Mouse (Mus musculus) midbrain, embryonic 16.5 days (tissue): ENCODE measurements at regions not wholly inside any gene's neighbourhood (a gene's known extent, or its start where the extent isn't known, plus 50 kb on each side); places are given as distances from the start of the nearest gene placed in this dataset.

Source experiments
- ATAC-seq: fragments of 200-750 bp; cut with Nextera tagmentation; 2 replicates; pipeline ENCODE4 v1.8.0; 2017; ENCODE audit warnings: moderate TSS enrichment
- H3K27ac ChIP-seq: fragments of 300-500 bp; sonication (generic); 2 replicates; pipeline ENCODE4 v1.5.1; 2014; ENCODE audit warnings: mild to moderate bottlenecking, low read length, mixed read lengths
- H3K27me3 ChIP-seq: fragments of 300-500 bp; sonication (generic); 2 replicates; pipeline ENCODE4 v1.6.1; 2014; ENCODE audit warnings: low read depth, low read length, mixed read lengths; ENCODE audit not compliant: control insufficient read depth, insufficient read depth
- H3K36me3 ChIP-seq: fragments of 300-500 bp; sonication (generic); 2 replicates; pipeline ENCODE4 v1.6.1; 2014; ENCODE audit warnings: mild to moderate bottlenecking, low read length, moderate library complexity, mixed read lengths; ENCODE audit not compliant: control insufficient read depth, insufficient read depth
- H3K4me1 ChIP-seq: fragments of 300-500 bp; sonication (generic); 2 replicates; pipeline ENCODE4 v1.6.1; 2014; ENCODE audit warnings: mild to moderate bottlenecking, low read length, mixed read lengths; ENCODE audit not compliant: control insufficient read depth, insufficient read depth
- H3K4me2 ChIP-seq: fragments of 300-500 bp; sonication (generic); 2 replicates; pipeline ENCODE4 v1.6.1; 2014; ENCODE audit warnings: mild to moderate bottlenecking, low read length, mixed read lengths
- H3K4me3 ChIP-seq: fragments of 300-500 bp; sonication (generic); 2 replicates; pipeline ENCODE4 v1.5.1; 2014; ENCODE audit warnings: low read depth, mild to moderate bottlenecking, low read length, moderate library complexity, mixed read lengths
- H3K9ac ChIP-seq: fragments of 300-500 bp; sonication (generic); 2 replicates; pipeline ENCODE4 v1.6.1; 2014; ENCODE audit warnings: low read depth, low read length, mixed read lengths
- H3K9me3 ChIP-seq: fragments of 300-500 bp; sonication (generic); replicated peaks from 2 replicates; pipeline ENCODE4 v1.6.1; 2014; ENCODE audit warnings: mild to moderate bottlenecking, low read length, mixed read lengths; ENCODE audit not compliant: control insufficient read depth, poor library complexity, severe bottlenecking
- WGBS: fragments of 180-500 bp; shearing (Covaris S2); extraction: QIAGEN DNeasy Blood & Tissue Kit; methylation state at CpG from one replicate; pipeline ENCODE4 v1.1.7; 2014; 5-methylcytosine and 5-hydroxymethylcytosine counted together

DNA sequence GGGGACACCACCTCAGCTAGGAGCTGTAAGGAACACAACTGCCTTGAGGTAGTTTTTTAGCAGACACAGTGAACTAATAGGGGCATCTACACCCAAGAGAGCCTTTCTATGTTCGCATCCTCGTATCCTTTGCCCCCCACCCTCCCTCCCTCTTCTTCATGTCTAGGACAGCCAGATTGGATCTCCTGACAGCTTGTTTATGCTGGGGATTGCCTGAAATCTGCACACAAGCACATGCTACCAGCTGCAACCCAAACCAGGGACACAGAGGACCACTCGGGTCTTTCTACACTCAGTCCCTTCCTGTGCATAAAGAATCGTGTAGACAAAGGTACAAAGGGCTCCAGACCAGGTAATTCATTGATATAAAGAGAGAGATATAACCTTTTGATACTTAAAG is 159.3 kb downstream of the Gipc2 start:
- no peaks in the 10 kb centered on the region for H3K36me3 ChIP-seq
- H3K4me1 ChIP-seq: no peaks in the 10 kb centered on the region
- H3K9ac ChIP-seq: no peak overlapping the region
- WGBS: 87% methylated on average over 4 of the region's 4 CpGs
- no peak overlapping the region for H3K27ac ChIP-seq
- no peaks in the 10 kb centered on the region for H3K27me3 ChIP-seq
- no peak overlapping the region for H3K4me2 ChIP-seq
- H3K9me3 ChIP-seq: no peaks in the 10 kb centered on the region
- no peak for ATAC-seq
- no peak overlapping the region for H3K4me3 ChIP-seq

DNA sequence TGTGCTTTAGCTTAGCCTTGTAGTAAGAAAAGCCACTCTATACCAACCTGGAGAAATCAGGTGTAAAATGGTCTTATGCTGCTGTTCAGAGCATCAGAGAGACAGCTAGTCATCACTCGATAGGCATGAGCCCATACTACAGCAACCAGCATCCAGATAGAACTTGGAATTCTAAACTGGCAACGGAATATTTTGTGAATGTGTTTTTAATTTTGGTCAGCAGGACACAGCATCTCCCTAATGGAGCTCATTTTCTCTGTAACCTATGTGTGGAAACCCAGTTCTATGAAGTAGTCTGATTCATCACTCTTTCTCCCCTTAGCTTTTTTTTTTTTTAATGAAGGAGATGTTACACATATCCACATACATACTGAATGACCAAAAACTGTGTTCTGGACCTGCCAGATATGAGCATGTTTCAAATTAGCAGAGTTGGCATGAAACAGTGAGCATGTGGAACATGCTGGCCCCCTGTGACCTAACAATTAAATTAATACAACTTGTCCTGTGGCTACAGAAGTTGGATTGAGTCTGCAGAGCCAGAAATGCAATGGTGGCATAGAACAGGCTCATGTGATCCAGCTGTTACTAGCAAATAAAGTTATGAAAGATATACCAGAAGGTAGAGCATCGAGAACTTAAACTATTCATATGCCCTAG is 160.5 kb downstream of the Gipc2 start:
- Histone ChIP-seq H3K27me3 (no peaks in the 10 kb centered on the region), H3K4me1 (no peaks in the 10 kb centered on the region), H3K9me3 (no peaks in the 10 kb centered on the region), H3K36me3 (no peaks in the 10 kb centered on the region), H3K27ac (no peak overlapping the region), H3K4me3 (no peak overlapping the region), H3K9ac (no peak overlapping the region), H3K4me2 (no peak overlapping the region)
- WGBS: 86% methylated on average over 3 of the region's 3 CpGs
- ATAC-seq: no peak

DNA sequence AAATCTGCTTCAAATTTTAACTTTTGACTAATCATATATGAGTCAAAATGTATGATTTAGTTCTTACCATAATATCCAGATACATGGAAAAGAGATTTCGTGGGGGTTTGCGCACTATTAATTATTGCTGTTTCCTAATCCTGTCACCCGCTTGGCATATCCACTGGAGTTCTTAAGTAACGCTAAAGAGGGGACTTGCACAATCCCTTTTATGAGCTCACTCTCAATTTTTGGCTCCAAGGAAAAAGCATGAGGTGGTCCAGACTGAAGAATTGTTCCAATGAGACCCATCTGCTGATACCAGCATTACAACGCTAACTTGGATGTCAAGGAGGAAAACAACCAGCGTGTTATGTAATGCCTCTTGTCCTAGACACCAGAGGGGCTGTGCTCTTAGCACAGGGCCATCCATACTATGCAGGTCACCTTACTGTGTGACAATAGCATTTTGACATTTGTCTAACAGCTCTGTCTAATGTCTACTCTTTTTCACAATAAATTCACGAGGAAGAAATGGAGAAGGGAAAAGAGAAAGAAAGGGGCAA is 161.5 kb downstream of the Gipc2 start:
- no peak for ATAC-seq
- Histone ChIP-seq H3K4me3 (no peak overlapping the region), H3K27me3 (no peaks in the 10 kb centered on the region), H3K36me3 (no peaks in the 10 kb centered on the region), H3K27ac (no peak overlapping the region), H3K9me3 (no peaks in the 10 kb centered on the region), H3K9ac (no peak overlapping the region), H3K4me1 (no peaks in the 10 kb centered on the region), H3K4me2 (no peak overlapping the region)
- WGBS: 83% methylated on average over 7 of the region's 7 CpGs

DNA sequence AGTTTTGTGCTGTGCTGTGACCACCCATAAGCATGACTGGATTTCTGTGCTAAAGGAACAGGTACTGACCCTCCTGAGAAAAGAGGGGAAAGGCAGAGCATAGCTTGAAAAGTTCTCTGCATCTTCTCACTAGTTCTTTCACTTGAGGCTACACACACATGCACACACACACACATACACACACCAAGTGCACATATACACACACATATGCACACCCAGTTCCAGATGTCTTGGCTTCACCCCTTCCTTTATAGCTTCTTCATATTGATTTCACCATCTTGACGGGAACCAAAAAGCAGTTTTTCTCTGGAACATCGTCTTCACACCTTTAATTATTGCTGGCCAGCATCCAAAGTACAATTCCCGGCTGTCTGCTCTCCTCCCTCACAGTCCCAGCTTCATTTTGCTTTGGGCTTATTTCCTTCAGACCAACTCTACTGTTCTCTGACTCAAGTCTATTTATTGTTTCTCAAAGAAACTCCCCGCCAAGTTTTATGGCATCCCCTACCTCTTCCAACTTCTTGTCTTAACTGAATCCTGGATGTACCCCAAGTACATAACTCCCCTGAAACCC is 160.2 kb upstream of the Ptgfr start:
- Histone ChIP-seq H3K9ac (no peak overlapping the region), H3K27ac (no peak overlapping the region), H3K36me3 (no peaks in the 10 kb centered on the region), H3K27me3 (no peaks in the 10 kb centered on the region), H3K4me2 (no peak overlapping the region), H3K4me3 (no peak overlapping the region), H3K4me1 (no peaks in the 10 kb centered on the region), H3K9me3 (no peaks in the 10 kb centered on the region)
- ATAC-seq: no peak
- 79% methylated on average over 4 of the region's 4 CpGs for WGBS

DNA sequence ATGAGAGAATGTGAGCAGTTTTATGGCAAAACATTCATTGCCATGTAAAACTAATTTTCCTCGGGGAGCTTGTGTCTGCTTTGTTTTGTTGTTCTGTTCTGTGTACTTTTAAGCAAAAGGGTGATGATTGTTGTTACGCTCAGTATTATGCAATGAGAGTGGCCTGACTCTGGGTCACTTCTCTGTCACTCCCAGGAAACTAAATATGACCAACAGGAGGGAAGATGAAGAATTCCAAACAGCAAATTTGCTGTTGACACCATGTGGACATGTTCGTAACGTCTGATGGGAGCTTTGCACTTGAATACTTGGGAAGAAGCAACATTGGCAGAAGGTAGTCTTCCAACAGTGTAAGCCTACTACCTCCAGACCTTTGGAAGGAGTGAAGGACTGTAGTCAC is 159.7 kb upstream of the Ptgfr start:
- no peaks in the 10 kb centered on the region for H3K36me3 ChIP-seq
- H3K27ac ChIP-seq: no peak overlapping the region
- WGBS: 91% methylated on average over 4 of the region's 4 CpGs
- no peaks in the 10 kb centered on the region for H3K4me1 ChIP-seq
- no peak overlapping the region for H3K4me2 ChIP-seq
- ATAC-seq: no peak
- H3K9me3 ChIP-seq: no peaks in the 10 kb centered on the region
- H3K27me3 ChIP-seq: no peaks in the 10 kb centered on the region
- H3K9ac ChIP-seq: no peak overlapping the region
- no peak overlapping the region for H3K4me3 ChIP-seq

DNA sequence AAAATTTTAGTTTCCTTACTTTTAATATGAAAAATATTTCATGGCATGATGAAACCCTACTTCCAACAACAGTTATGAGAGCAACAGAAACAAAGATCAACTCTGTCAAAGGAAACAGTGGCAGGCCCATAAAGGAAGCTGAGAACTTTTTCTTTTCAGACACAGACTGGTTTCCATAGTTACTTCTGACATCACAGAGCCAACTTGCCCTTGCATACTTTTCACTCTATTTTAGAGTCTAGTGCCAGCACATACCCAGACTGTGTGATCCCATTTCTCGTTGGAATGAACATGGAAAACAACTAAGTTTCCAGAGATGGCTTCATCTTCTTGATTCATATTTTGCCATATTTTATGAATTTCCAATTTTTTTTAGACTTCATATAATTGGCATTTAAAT is 150.8 kb upstream of the Ptgfr start:
- Histone ChIP-seq H3K9me3 (no peaks in the 10 kb centered on the region), H3K27ac (no peak overlapping the region), H3K4me1 (no peaks in the 10 kb centered on the region), H3K4me3 (no peak overlapping the region), H3K27me3 (no peaks in the 10 kb centered on the region), H3K4me2 (no peak overlapping the region), H3K9ac (no peak overlapping the region), H3K36me3 (no peaks in the 10 kb centered on the region)
- WGBS: 76% methylated on average over 1 of the region's 1 CpGs
- ATAC-seq: no peak

DNA sequence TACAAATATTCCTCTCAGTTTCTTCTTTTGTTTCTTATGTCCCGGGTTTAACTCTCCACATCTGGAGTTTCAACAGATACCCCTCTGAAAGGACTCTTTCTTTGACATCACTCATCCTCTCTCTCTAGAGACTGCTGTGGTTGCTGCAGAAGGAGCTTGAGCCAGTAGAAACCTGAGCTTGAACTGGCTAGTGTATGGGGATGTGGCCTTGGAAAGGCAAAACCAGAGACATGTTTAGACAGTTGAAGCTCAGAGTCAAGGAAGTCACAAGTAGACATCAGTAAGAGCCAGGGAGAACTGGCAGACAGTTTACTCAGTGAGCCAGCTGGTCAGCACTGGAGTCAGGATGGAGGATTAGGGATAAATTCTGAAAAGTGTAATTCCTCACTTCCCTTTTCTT is 140.7 kb upstream of the Ptgfr start:
- Histone ChIP-seq H3K36me3 (no peaks in the 10 kb centered on the region), H3K27ac (no peak overlapping the region), H3K4me3 (no peak overlapping the region), H3K9ac (no peak overlapping the region), H3K9me3 (no peaks in the 10 kb centered on the region), H3K4me2 (no peak overlapping the region), H3K4me1 (no peaks in the 10 kb centered on the region), H3K27me3 (no peaks in the 10 kb centered on the region)
- WGBS: 75% methylated on average over 1 of the region's 1 CpGs
- ATAC-seq: no peak

DNA sequence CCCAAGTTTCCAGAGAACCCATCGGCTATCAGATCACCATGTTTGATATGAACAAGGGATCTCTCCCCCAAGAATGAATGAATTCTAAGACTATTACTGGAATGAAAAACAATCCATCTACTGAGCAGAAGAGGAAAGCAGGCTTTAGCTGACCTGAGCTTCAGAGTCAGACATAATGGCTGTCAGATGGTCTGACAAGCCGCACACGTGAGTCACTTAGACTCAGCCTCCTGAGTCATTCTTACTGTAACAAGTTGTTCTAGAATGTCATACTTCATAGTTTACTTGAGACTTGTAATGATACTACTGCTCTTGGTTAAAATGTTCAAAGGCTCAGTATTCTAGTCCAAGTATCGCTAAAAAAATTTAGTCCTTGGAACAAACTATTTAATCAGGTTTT is 140.2 kb upstream of the Ptgfr start:
- Histone ChIP-seq H3K36me3 (no peaks in the 10 kb centered on the region), H3K4me1 (no peaks in the 10 kb centered on the region), H3K27ac (no peak overlapping the region), H3K4me2 (no peak overlapping the region), H3K9ac (no peak overlapping the region), H3K27me3 (no peaks in the 10 kb centered on the region), H3K9me3 (no peaks in the 10 kb centered on the region), H3K4me3 (no peak overlapping the region)
- WGBS: 89% methylated on average over 4 of the region's 4 CpGs
- no peak for ATAC-seq

DNA sequence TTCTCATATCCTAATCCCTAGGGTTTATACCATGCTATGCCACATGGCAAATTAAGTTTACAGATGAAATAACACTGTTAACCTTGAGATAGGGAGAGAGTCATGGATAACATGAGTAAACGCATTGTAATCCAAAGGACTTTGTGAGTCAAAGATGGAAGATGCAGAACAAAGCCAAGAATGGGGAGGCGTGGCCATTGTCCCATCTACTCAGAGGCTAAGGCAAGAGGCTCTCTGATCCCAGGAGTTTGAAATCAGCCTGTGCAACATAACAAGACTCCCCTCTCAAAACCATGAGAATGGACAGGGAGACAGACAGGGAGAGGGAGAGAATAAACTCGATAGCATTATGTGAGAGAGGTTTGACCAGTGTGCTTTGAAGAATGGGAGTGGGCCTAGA is 112.4 kb upstream of the Ptgfr start:
- Histone ChIP-seq H3K4me1 (no peaks in the 10 kb centered on the region), H3K36me3 (no peaks in the 10 kb centered on the region), H3K9ac (no peak overlapping the region), H3K4me2 (no peak overlapping the region), H3K27ac (no peak overlapping the region), H3K27me3 (no peaks in the 10 kb centered on the region), H3K4me3 (no peak overlapping the region), H3K9me3 (no peaks in the 10 kb centered on the region)
- no peak for ATAC-seq
- 85% methylated on average over 3 of the region's 3 CpGs for WGBS
